Mouse (Mus musculus) heart, postnatal 0 days (tissue): Measurements from ENCODE around the gene Fcrl6.

ENCODE experiments used
- CTCF ChIP-seq: IDR thresholded peaks from 2 replicates; pipeline ENCODE4 v1.5.1; 2016; ENCODE audit warnings: antibody characterized with exemption, control low read depth, low read depth
- EP300 ChIP-seq: IDR thresholded peaks from 2 replicates; pipeline ENCODE4 v1.6.1; 2016; ENCODE audit warnings: antibody characterized with exemption, low read depth

DNA sequence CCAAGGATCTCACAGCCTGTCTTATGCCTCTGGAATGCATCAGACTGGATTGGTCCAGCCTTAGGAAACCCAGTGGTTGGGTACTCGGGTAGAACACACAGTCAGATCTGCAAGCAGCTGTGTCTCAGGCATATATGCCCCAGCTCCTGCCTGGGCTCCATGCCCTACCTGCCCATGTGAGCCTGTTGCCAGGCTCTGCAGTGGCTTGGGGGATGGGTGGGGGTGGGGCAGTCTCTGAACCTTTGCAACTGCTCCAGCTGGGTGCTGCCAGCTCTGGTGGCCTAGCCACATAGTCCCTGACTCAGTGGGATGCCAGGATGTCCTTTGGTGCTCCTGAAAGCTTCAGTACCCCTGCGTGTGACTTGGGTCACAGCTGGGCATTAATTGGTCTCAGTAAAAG is 53.0 kb downstream of the Fcrl6 start:
- TF ChIP-seq CTCF: no peak
- TF ChIP-seq EP300: no peak
